Mouse (Mus musculus) small intestine, adult 2 months (tissue): Measurements from ENCODE around the gene Ccndbp1.

Experiments
- CTCF ChIP-seq: fragments of 200-500 bp; IDR thresholded peaks from 2 replicates; pipeline ENCODE4 v1.5.1; 2012; ENCODE audit warnings: low read depth, mild to moderate bottlenecking, control low read depth, inconsistent platforms, low read length, moderate library complexity, mixed read lengths; ENCODE audit not compliant: insufficient replicate concordance, insufficient read length; ENCODE audit errors: extremely low read depth
- POLR2A ChIP-seq: fragments of 200-500 bp; IDR thresholded peaks from 2 replicates; pipeline ENCODE4 v1.6.1; 2012; ENCODE audit warnings: low read depth, mild to moderate bottlenecking, control low read depth, inconsistent platforms, low read length, moderate library complexity

DNA sequence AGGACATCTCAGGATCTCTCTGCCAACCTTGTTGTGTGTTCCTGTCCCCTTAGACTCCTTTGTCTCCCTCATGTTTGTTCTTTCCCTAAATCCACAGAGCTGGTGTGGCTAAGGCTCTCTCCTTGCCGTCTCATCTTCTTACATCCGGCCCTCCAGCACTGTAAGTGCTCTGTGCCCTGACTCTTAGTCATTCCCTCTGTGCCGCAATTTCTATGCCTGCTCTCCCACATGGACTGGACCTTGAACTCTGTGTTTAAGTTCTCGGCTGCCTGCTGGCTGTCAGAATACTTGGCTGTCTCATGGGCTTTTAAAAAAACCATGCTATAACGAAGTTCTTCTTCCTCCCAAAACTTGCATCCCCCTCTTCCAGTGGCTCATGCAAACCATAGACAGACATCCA, 14.7 kb downstream of the Ccndbp1 start:
- TF ChIP-seq CTCF (no peak), POLR2A (no peak)
